Mouse (Mus musculus) frontal cortex, postnatal 36 days (tissue): ENCODE measurements around the gene Ikzf5.
"Not testable (repeated sequence)": the region's sequence is repeated elsewhere in the genome, so short reads cannot be mapped to it uniquely, and the experiment has no call there.

ENCODE experiments used
- DNase-seq, 2 experiments: peaks; one replicate each; pipeline ENCODE4 v3.0.0; 2022; ENCODE audit warnings: low spot score in 2 of 2

The Ikzf5 gene

GRCm38 (mm10) chr7:131410416-131411058, at the start of gene Ikzf5, which contains the start of gene Acadsb:
TSS of gene Ikzf5 (minus strand) at chr7:131410521.
TSS of gene Acadsb (plus strand) at chr7:131410601.
- peak; percentile 99 to 100 for DNase-seq

DNA sequence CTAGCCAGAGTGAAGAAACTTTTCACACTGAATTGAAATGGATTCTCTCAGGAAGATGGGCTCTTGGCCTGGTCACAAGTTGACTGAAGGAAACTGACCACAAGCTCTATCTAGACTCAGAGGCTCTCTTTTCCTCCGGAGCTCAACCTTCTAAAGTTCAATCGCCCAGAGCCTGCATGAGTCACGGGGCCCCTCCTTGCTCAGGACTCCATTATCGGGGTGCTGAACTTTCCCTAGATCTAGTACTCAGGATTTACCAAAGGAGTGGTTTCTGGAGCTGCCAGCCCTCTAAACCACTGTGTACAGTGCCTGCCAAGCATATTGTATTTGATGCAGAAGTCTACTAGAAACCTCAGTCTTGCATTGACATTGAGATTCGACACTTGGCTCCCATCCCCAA, 46.4 kb upstream of the Ikzf5 start:
- DNase-seq: no peak

- no peak for DNase-seq
Observed at GRCm38 (mm10) chr7:131437051-131437450, 26.7 kb upstream of the Ikzf5 start.

GRCm38 (mm10) chr7:131434276-131434675, 24.0 kb upstream of the Ikzf5 start:
- DNase-seq: no peak

- peak; percentile 43 to 72 for DNase-seq
Observed at GRCm38 (mm10) chr7:131432244-131432643, 21.9 kb upstream of the Ikzf5 start.

DNA sequence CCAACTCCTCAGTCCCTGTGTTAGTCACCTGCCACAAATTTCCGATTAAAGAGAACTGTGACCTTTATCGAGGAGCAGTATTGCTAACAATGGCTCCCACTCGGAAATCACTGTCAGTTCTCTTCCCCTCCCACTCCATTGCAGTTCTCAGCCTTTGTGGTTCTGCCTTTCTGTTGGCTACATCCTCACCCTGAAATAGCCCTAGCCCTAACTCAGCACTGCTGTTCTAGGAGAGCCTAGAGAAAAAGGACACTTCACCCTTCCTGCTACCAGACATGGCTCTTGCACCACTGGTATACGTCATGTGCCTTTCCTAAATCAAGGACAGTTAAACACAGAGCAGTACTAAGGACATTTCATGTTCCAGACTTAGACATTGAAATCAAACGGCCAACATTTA, 17.0 kb upstream of the Ikzf5 start:
- DNase-seq: no peak

DNA sequence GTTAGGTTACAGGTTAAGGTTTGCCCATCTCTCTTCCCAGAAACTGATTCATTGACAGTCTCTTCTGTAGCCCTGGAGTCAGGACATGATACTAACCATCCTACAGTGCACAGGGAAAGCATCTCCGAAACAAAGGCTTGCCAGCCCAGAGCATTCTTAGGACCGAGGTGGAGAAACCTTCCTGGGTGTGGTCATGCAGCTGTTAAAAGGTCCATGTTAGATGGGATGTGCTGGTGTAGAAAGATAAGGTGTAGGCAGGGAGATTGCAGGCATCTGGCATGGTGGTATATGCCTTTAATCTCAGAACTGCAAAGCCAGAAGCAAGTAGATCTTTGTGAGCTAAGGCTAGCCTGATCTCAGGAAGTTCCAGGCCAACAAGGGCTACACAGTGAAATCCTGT, 14.6 kb upstream of the Ikzf5 start:
- DNase-seq: no peak

DNA sequence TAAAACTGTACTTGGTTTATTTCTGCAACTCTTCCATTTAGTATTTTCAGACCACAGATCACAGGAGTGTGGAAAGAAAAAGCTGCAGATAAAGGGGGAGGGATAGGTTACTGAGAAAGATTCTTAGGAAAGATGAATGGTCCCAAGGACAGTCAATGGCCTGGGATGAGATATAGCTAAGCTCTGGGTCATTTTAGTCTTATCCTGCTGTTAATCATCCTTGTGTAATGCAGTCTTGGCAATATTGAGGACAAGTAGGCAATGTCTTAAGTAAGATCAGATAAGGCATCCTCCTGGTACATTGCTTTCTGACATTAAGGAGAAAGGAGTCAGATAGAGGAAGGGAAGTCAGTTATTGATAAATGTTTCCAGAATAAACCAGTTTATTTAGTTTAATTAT, 7.3 kb upstream of the Ikzf5 start:
- no peak for DNase-seq

DNA sequence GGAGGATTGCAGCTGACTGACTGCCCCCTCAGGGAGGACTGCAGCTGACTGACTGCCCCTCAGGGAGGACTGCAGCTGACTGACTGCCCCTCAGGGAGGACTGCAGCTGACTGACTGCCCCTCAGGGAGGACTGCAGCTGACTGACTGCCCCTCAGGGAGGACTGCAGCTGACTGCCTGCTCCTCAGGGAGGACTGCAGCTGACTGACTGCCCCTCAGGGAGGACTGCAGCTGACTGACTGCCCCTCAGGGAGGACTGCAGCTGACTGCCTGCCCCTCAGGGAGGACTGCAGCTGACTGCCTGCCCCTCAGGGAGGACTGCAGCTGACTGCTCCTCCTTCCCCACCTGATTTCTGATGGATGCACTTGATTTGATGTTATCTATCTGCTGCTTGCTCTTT, 6.4 kb upstream of the Ikzf5 start:
- not testable (repeated sequence) for DNase-seq

DNA sequence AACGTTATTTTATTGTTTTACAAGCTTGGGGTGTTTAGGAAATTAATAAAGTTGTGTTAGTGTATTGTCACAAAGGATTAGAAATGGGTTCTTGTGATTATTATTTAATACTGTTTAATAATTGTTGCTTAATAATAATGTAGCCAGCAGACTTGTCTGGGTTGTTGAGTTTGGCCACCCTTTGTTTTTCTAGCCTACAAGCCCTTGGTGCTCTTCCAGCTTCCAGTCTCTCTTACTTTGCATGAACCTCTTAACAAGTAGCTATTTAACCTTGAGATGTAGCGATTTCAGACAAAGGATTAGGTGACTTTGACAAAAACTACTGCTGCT, 1.6 kb upstream of the Ikzf5 start:
- no peak for DNase-seq

- DNase-seq: no peak
Observed at GRCm38 (mm10) chr7:131411221-131411940, 1.1 kb upstream of the Ikzf5 start.

- peak in 1 of 2 experiments; percentile 33 for DNase-seq
Observed at GRCm38 (mm10) chr7:131409988-131410385, 334 bp downstream of the Ikzf5 start.

DNA sequence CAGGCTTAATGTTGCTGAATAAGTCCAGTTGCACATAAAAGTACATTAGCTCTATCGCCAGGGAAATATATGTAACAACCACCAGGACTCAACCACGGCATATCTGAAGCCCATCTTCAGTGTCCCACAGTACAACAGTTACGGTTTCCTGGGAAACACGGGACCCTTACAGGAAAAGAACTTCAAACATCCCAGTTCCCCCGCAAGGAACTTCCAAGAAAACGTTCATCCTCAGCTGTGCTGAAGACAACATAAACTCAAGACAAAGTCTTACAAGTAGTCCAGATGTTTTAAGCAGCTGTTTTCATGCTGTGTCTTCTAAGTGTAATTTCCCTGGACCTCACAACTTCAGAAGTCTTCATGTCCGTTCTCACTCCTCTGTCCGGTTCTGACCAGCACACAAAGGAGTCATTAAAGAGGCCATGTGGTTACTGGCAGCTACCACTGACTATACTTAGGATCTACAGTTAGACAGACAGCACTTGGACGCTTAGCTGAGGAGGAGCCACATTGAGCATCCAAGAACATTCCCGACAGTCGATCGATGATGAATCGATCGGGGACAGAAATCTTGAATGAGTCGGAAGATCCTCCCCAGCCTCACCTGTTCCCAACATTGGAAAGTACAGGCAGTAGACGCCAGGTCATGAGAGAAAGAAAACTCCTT, 867 bp downstream of the Ikzf5 start:
- DNase-seq: peak in 1 of 2 experiments; percentile 26

GRCm38 (mm10) chr7:131391761-131392160, 18.6 kb downstream of the Ikzf5 start:
- not testable (repeated sequence) for DNase-seq

DNA sequence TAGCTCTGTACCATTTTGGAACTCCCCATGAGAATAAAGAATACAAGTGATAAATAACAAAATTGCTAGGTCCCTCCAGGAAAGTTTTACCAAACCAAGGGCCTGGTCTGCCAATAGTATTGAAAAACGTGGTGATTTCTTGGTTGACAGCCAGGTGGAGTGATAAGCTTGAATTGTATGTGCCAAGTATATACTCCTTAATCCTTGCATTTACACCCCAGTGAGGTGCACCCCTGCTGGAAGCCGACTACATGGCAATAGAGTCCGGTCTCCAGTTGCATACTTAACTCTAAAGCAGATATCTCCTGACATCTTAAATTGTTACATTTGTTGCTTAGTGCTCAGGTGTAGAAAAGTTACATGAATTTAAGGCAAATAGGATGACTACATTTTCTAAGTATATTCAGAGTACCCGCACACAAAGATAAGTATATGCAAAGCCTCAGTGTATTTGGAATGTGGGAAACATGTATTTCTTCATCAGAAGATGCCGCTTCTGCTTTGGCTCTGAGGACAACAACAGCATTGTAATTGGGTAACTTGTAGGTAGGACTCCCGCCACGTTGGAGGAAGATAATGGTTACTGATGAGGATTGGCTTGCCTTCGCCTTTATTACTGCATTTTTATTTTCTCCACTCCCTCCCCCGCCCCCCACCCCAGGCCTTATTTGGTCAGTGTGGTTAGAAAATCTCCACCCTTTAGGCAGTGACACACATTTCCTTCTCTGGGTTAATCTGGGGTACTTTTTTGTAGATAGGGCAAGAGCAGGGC, 38.3 kb downstream of the Ikzf5 start:
- no peak for DNase-seq

DNA sequence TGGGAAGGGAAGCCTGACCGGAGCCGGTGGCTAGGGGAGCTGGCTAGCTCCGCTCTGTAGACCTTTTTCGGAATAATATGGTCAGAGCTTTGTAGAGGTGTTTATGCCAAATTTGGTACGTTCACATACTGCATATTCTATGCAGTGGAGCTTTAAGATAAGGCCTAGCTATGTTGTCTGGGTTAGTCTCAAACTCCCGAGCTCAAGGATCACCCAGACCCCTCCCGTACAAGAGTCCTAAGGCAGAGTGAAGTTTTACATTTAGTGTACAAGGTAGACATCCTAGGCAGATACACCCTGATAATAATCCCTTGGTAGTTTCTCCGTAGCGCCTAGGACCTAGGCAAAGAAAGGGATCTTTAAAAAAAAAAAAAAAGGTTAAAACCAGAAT, 38.9 kb downstream of the Ikzf5 start:
- no peak for DNase-seq

DNA sequence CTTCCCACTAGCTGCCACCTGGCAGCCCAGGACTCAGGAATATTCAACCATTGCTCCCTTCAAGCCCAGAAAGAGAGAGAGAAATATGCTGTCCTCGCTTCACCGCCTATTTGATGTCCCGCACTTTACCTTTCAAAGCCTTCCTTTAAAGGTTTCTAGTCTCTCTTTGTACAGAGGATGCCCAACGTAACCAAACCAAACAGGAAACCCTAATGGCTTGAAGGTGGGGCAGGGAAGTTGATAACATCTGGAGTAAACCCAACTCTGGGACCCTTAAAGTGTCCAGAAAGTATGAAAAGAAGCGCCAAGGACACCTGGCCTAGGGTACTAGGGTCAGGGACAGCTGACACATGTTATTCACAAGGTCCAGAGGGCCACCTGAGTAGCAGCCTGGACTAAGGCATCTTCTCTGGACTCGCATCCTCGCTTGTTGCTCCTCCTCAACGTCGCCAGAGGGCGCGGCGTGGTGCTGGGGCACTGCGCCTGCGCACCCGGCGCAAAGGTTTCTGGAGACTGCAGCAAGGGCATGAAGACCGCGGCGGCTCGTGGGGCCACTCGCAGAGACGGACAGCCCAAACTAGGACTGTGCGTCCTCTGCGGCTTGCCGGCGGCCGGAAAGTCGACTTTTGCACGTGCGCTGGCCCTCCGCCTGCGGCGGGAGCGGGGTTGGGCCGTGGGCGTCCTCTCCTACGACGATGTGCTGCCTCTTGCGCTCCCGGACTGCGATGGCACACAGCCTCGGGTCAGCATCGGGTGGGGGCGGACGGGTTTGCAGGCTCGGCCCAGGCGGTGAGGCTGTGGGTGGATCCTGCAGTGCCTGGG, 39.5 kb downstream of the Ikzf5 start, which contains the start of gene Pstk:
Pstk (plus strand) TSS at position 494 of the 822 bp plus-strand sequence.
- peak; percentile 92 for DNase-seq

DNA sequence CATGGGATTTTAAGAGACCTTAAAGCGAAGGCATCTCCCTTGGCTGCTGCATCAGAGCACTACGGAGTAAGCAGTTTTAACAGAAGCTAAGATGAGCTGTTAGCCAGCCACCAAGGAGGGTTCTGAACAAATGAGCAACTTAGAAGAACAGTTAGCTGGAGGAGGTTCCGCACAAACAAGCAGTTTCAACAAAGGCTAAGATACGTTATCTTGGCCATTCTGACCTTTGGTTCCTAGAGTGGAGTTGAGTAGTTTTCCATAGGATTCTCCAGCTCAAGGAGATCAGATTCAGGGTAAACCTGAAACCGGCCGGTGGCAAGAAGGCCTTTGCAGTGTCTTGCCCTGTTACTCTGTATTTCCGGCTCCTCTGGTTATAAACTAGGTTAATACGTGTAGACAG, 46.2 kb downstream of the Ikzf5 start:
- DNase-seq: no peak

GRCm38 (mm10) chr7:131362615-131363300, 47.6 kb downstream of the Ikzf5 start, which contains the start of gene 2310057M21Rik:
TSS of gene 2310057M21Rik (minus strand) at chr7:131362759.
- peak; percentile 93 to 94 for DNase-seq

DNA sequence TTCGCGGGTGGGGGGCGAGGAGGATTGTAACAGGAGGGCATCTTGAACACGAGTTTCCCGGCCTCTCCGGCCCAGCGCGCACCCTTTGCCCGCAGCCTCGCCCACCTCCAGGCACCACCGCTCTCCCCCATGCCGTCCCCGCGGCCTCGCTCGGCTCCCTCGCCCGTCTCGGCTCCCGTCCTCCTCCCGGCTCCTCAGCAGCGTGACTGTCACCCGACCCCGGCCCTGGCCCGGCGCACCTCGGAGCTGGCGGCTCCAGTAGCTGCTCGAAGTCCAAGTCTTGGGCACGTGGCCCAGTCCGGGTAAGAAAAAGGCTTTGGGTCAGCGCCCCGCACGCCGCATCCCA, 48.1 kb downstream of the Ikzf5 start:
- DNase-seq: no peak

DNA sequence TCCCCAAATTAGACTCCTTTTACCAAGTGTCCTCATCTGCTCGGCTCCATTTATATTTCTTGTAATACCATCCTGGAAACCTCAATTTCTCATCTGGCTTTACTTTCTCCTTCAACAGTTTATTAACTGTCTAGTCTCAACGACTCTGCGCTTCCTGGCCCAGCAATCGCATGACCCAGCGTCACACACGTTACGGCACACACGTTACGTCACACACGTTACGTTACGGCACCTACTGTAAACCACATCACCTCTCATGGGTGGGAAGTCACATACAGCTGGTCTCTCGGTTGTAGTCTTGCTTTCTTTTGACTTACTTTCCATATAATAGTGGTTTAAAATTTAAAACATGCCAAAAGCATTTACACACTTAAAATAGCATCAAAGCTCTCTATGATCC, 54.2 kb downstream of the Ikzf5 start:
- no peak for DNase-seq
